Mouse (Mus musculus) Muller cell, postnatal 12 days (primary cell): ENCODE results near the gene Eif1ad.

ENCODE experiments used
- DNase-seq: peaks from one replicate; pipeline ENCODE4 v3.0.0-alpha.2; 2015; ENCODE audit errors: inconsistent ontology term

Eif1ad gene

GRCm38 (mm10) chr19:5418750-5419466 lies 52.4 kb downstream of the Eif1ad start:
- DNase-seq, result no peak

- DNase-seq, result no peak
These were observed 53.1 kb downstream of the Eif1ad start for GRCm38 (mm10) chr19:5419630-5420029.

DNA sequence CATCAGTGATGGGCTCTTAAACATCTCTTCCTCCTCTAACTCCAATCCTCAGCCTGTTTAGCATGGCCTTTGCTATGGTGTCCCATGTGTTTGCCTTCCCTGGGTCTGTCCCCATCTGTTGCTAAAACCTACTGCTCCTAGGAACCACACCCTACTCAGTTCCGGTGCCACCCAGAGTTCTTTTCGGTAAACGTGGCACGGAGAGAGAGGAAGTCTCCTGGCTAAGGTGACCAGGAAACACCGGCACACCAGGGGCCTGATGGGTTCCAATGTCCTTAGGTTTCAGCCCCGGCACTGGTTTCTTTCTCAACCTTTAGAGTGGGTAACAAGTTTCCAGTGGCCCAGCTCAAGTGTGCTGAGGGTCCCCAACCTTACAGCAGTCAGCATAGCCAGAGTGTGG lies 54.0 kb downstream of the Eif1ad start:
- no peak for DNase-seq
